Mouse (Mus musculus): ENCODE measurements at regions not wholly inside any gene's neighbourhood (a gene's known extent, or its start where the extent isn't known, plus 50 kb on each side); places are given as distances from the start of the nearest gene placed in this dataset.

GRCm38 (mm10) chr11:57958233-57958632, 50.6 kb upstream of the Larp1 start:
- no peaks in the 10 kb centered on the region for H3K27me3 ChIP-seq (ENCODE audit: control insufficient read depth, insufficient read depth, low read length)
- WGBS = 58% methylated on average over 7 of the region's 7 CpGs
- H3K9me3 ChIP-seq (replicated peaks; ENCODE audit: control insufficient read depth, low read length) = no peaks in the 10 kb centered on the region
- no peak overlapping the region for H3K4me3 ChIP-seq (replicated peaks; ENCODE audit: low read length)
- no peak overlapping the region for H3K9ac ChIP-seq (ENCODE audit: low read length)
- H3K27ac ChIP-seq (ENCODE audit: low read length) = no peak overlapping the region
- H3K4me2 ChIP-seq (ENCODE audit: low read depth, low read length) = no peak overlapping the region
- H3K36me3 ChIP-seq (ENCODE audit: control insufficient read depth, insufficient read depth, low read length) = no peaks in the 10 kb centered on the region
- ATAC-seq (ENCODE audit: insufficient read depth, low FRiP score) = no peak
- H3K4me1 ChIP-seq (ENCODE audit: control insufficient read depth, insufficient read depth, low read length) = peaks cover 3% of the 10 kb centered on the region; the same call in 1 of the 2 replicates

GRCm38 (mm10) chr11:57956909-57957308, 52.0 kb upstream of the Larp1 start:
- Histone ChIP-seq H3K9ac (ENCODE audit: low read length) (no peak overlapping the region), H3K27ac (ENCODE audit: low read length) (no peak overlapping the region), H3K9me3 (replicated peaks; ENCODE audit: control insufficient read depth, low read length) (no peaks in the 10 kb centered on the region), H3K4me3 (replicated peaks; ENCODE audit: low read length) (no peak overlapping the region), H3K4me1 (ENCODE audit: control insufficient read depth, insufficient read depth, low read length) (no peaks in the 10 kb centered on the region; the same call in 1 of the 2 replicates), H3K4me2 (ENCODE audit: low read depth, low read length) (no peak overlapping the region), H3K27me3 (ENCODE audit: control insufficient read depth, insufficient read depth, low read length) (no peaks in the 10 kb centered on the region), H3K36me3 (ENCODE audit: control insufficient read depth, insufficient read depth, low read length) (no peaks in the 10 kb centered on the region)
- no peak for ATAC-seq (ENCODE audit: insufficient read depth, low FRiP score)
- 89% methylated on average over 9 of the region's 9 CpGs for WGBS

GRCm38 (mm10) chr11:57956076-57956475, 52.8 kb upstream of the Larp1 start:
- Histone ChIP-seq H3K4me1 (ENCODE audit: control insufficient read depth, insufficient read depth, low read length) (no peaks in the 10 kb centered on the region; the same call in 1 of the 2 replicates), H3K36me3 (ENCODE audit: control insufficient read depth, insufficient read depth, low read length) (no peaks in the 10 kb centered on the region), H3K4me3 (replicated peaks; ENCODE audit: low read length) (no peak overlapping the region), H3K9me3 (replicated peaks; ENCODE audit: control insufficient read depth, low read length) (no peaks in the 10 kb centered on the region), H3K27me3 (ENCODE audit: control insufficient read depth, insufficient read depth, low read length) (no peaks in the 10 kb centered on the region), H3K4me2 (ENCODE audit: low read depth, low read length) (no peak overlapping the region), H3K9ac (ENCODE audit: low read length) (no peak overlapping the region), H3K27ac (ENCODE audit: low read length) (no peak overlapping the region)
- no peak for ATAC-seq (ENCODE audit: insufficient read depth, low FRiP score)
- 69% methylated on average over 2 of the region's 2 CpGs for WGBS

- H3K27ac ChIP-seq (ENCODE audit: low read length) = no peak overlapping the region
- no peak overlapping the region for H3K4me3 ChIP-seq (replicated peaks; ENCODE audit: low read length)
- 87% methylated on average over 7 of the region's 7 CpGs for WGBS
- no peaks in the 10 kb centered on the region for H3K36me3 ChIP-seq (ENCODE audit: control insufficient read depth, insufficient read depth, low read length)
- no peak for ATAC-seq (ENCODE audit: insufficient read depth, low FRiP score)
- H3K27me3 ChIP-seq (ENCODE audit: control insufficient read depth, insufficient read depth, low read length) = no peaks in the 10 kb centered on the region
- H3K4me1 ChIP-seq (ENCODE audit: control insufficient read depth, insufficient read depth, low read length) = no peaks in the 10 kb centered on the region; the same call in 1 of the 2 replicates
- no peak overlapping the region for H3K4me2 ChIP-seq (ENCODE audit: low read depth, low read length)
- H3K9me3 ChIP-seq (replicated peaks; ENCODE audit: control insufficient read depth, low read length) = no peaks in the 10 kb centered on the region
- H3K9ac ChIP-seq (ENCODE audit: low read length) = no peak overlapping the region
Observed at GRCm38 (mm10) chr11:57955476-57955875, 53.4 kb upstream of the Larp1 start.

- Histone ChIP-seq H3K4me3 (replicated peaks; ENCODE audit: low read length) (no peak overlapping the region), H3K4me1 (ENCODE audit: control insufficient read depth, insufficient read depth, low read length) (no peaks in the 10 kb centered on the region; the same call in 1 of the 2 replicates), H3K9ac (ENCODE audit: low read length) (no peak overlapping the region; the same call in 1 of the 2 replicates), H3K36me3 (ENCODE audit: control insufficient read depth, insufficient read depth, low read length) (no peaks in the 10 kb centered on the region), H3K27ac (ENCODE audit: low read length) (no peak overlapping the region), H3K4me2 (ENCODE audit: low read depth, low read length) (no peak overlapping the region), H3K27me3 (ENCODE audit: control insufficient read depth, insufficient read depth, low read length) (no peaks in the 10 kb centered on the region), H3K9me3 (replicated peaks; ENCODE audit: control insufficient read depth, low read length) (no peaks in the 10 kb centered on the region)
- no peak; the same call in 1 of the 2 replicates for ATAC-seq (ENCODE audit: insufficient read depth, low FRiP score)
- 47% methylated on average over 10 of the region's 10 CpGs for WGBS
Observed at GRCm38 (mm10) chr11:57954510-57955184, 54.2 kb upstream of the Larp1 start.

GRCm38 (mm10) chr11:57953694-57954093, 55.2 kb upstream of the Larp1 start:
- H3K9me3 ChIP-seq (replicated peaks; ENCODE audit: control insufficient read depth, low read length) = no peaks in the 10 kb centered on the region
- no peak overlapping the region for H3K4me3 ChIP-seq (replicated peaks; ENCODE audit: low read length)
- ATAC-seq (ENCODE audit: insufficient read depth, low FRiP score) = no peak
- no peak overlapping the region for H3K4me2 ChIP-seq (ENCODE audit: low read depth, low read length)
- no peaks in the 10 kb centered on the region for H3K27me3 ChIP-seq (ENCODE audit: control insufficient read depth, insufficient read depth, low read length)
- H3K4me1 ChIP-seq (ENCODE audit: control insufficient read depth, insufficient read depth, low read length) = no peaks in the 10 kb centered on the region; the same call in 1 of the 2 replicates
- H3K9ac ChIP-seq (ENCODE audit: low read length) = peak overlapping the region; percentile 39; the same call in 1 of the 2 replicates
- 46% methylated on average over 7 of the region's 7 CpGs for WGBS
- no peak overlapping the region; the same call in 1 of the 2 replicates for H3K27ac ChIP-seq (ENCODE audit: low read length)
- H3K36me3 ChIP-seq (ENCODE audit: control insufficient read depth, insufficient read depth, low read length) = no peaks in the 10 kb centered on the region

- Histone ChIP-seq H3K9ac (ENCODE audit: low read length) (no peak overlapping the region), H3K4me1 (ENCODE audit: control insufficient read depth, insufficient read depth, low read length) (no peaks in the 10 kb centered on the region; the same call in 1 of the 2 replicates), H3K4me3 (replicated peaks; ENCODE audit: low read length) (no peak overlapping the region), H3K4me2 (ENCODE audit: low read depth, low read length) (no peak overlapping the region), H3K27me3 (ENCODE audit: control insufficient read depth, insufficient read depth, low read length) (no peaks in the 10 kb centered on the region), H3K27ac (ENCODE audit: low read length) (no peak overlapping the region), H3K36me3 (ENCODE audit: control insufficient read depth, insufficient read depth, low read length) (no peaks in the 10 kb centered on the region), H3K9me3 (replicated peaks; ENCODE audit: control insufficient read depth, low read length) (no peaks in the 10 kb centered on the region)
- WGBS = 68% methylated on average over 3 of the region's 3 CpGs
- no peak for ATAC-seq (ENCODE audit: insufficient read depth, low FRiP score)
Observed at GRCm38 (mm10) chr11:57952619-57953018, 56.2 kb upstream of the Larp1 start.

- Histone ChIP-seq H3K9me3 (replicated peaks; ENCODE audit: control insufficient read depth, low read length) (no peaks in the 10 kb centered on the region), H3K4me1 (ENCODE audit: control insufficient read depth, insufficient read depth, low read length) (no peaks in the 10 kb centered on the region; the same call in 1 of the 2 replicates), H3K36me3 (ENCODE audit: control insufficient read depth, insufficient read depth, low read length) (no peaks in the 10 kb centered on the region), H3K27me3 (ENCODE audit: control insufficient read depth, insufficient read depth, low read length) (no peaks in the 10 kb centered on the region), H3K9ac (ENCODE audit: low read length) (no peak overlapping the region), H3K27ac (ENCODE audit: low read length) (no peak overlapping the region), H3K4me3 (replicated peaks; ENCODE audit: low read length) (no peak overlapping the region), H3K4me2 (ENCODE audit: low read depth, low read length) (no peak overlapping the region)
- ATAC-seq (ENCODE audit: insufficient read depth, low FRiP score) = no peak
- 77% methylated on average over 20 of the region's 20 CpGs for WGBS
Observed at GRCm38 (mm10) chr11:57951541-57952326, 57.1 kb upstream of the Larp1 start.

- 0% methylated on average over 4 of the region's 4 CpGs for WGBS
- no peaks in the 10 kb centered on the region for H3K36me3 ChIP-seq (ENCODE audit: control insufficient read depth, insufficient read depth, low read length)
- no peak for ATAC-seq (ENCODE audit: insufficient read depth, low FRiP score)
Observed at GRCm38 (mm10) chr11:57950989-57951388, 57.9 kb upstream of the Larp1 start.

More at GRCm38 (mm10) chr11:57950989-57951388, 57.9 kb upstream of the Larp1 start:
- Histone ChIP-seq H3K9me3 (replicated peaks; ENCODE audit: control insufficient read depth, low read length) (no peaks in the 10 kb centered on the region), H3K27me3 (ENCODE audit: control insufficient read depth, insufficient read depth, low read length) (no peaks in the 10 kb centered on the region), H3K9ac (ENCODE audit: low read length) (no peak overlapping the region), H3K4me2 (ENCODE audit: low read depth, low read length) (no peak overlapping the region), H3K4me1 (ENCODE audit: control insufficient read depth, insufficient read depth, low read length) (no peaks in the 10 kb centered on the region; the same call in 1 of the 2 replicates), H3K4me3 (replicated peaks; ENCODE audit: low read length) (no peak overlapping the region), H3K27ac (ENCODE audit: low read length) (no peak overlapping the region)

All from stomach, embryonic 16.5 days (tissue).